Mouse (Mus musculus): ENCODE measurements around the gene Nucb1. TPM values are rescaled to one million over a fixed set of nuclear protein-coding genes. Genes with fewer than 3 reads are reported as not detected.
A peak's percentile ranks its signal among the peaks of the same experiment; 100 is the strongest.
"Not testable (repeated sequence)": the region's sequence is repeated elsewhere in the genome, so short reads cannot be mapped to it uniquely, and the experiment has no call there.

The Nucb1 gene
- total RNA-seq, 2 experiments from 2014 or later = 121 to 131 TPM

DNA sequence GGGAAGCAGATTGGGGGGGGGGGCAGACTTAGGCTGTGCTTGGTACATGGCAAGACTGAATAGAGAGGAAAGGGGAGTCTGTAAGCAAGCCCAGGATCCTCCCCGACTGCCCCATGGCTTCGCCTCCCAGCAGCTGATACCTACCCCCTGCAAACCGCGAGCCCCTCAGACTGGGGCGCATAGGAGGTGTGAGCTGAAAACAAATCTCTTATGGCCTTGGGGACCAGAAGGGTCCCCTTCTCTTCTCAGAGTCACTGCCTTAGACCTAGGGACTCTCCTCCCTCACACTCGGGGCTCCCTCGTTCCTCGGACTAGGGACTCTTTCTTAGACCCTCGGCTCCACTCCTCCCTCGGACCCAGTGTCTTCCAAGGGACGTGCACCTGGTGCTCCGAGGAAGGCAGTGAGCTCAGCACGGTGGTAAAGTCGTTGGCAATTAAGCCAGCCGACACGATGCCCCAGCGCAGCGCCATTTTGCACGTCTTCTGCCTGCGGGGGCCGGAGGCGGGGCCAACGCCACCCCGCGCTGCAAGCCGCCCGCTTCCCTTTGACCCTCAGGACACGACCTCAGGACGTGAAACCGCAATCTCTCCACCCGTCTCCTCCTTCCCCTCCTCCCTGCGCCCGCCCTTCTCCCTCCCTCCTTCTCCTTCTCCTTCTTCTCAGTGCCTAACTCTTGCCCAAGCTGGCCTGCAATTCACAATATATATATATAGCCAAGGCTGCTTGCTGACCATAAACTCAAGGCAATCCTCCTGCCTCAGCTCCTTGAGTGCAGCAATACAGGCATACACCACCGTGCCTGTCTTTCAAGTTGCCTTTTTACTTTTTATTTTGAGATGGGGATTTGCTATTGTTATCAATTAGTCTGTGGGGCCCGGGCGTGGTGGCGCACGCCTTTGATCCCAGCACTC is 21.7 kb downstream of the Nucb1 start, which contains the start of gene Dhdh:
Gene Dhdh (minus strand): TSS at position 513 of the 912 bp plus-strand sequence.
- peak; percentile 65 for DNase-seq

DNA sequence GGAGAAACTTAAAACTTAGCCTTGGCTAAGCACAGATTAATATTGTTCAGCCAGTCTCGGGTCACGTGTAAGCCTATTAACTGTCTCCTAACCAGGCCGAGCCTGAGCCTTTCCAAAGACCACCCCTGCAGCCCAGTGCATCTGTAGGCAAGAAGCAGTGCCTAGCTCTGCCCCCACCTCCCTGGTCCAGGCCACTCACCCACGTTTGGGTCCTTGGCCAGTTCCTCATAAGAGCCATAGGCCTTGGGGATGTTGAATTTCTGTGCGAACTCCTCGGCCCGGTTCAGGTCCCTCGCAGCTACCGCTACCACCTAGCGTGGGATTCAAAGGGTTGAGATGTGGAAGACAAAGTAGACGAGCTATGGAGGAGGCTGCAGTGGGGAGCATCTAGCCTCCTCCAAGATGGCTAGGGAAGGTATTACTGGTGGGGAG is 22.3 kb downstream of the Nucb1 start:
- DNase-seq = no peak

DNA sequence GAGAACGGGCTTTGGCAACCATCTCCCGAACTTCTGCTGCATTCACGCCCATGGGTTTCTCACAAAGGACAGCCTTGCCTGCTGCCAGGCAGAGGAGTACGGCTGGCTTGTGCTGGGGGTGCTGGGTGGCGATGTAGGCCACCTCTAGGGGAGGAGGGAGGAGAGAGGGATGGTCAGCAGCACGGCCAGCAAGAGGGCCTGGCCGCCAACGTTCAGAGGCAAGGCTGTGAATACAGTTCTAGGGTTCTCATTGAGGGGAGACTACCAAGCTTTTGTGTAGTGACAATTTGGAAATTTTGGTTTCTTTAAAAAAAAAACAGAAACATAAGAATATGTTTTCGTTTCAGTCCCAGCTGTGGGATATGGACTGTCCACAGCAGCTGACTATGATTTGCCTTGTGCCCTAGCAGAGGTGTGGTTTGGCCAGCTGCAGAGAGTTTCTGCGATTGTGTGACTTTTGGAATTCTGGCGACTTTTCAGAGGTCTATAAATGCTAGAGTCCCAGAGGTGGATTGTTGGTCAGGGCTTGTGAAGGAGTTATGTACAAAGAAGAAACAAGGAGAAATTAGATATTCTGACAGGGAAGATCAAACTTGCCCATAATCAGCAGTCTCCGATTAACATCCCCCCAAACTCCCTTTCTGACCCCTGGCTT is 23.3 kb downstream of the Nucb1 start, which contains the start of gene Gm45808:
Gene Gm45808 (minus strand): TSS at position 51 of the 655 bp plus-strand sequence.
- DNase-seq = no peak

DNA sequence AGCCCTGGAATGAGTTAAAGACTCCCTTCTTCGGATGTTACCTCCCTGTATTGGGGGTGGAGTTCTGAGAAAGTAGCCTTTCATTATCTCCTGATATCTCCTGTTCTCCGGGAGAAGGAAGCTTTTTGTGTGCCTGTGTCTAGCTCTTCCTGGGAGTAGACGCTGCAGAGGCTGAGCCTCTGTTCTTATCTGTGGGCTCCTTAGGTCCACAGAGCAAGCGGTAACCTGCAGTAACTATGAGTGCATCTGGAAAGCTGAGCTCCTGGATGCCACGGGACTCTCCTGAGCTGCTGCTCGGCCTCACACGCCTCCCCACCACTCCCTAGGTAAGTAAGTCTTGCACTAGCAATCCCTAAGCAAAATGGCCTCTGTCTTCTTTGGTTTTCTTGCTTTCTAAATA is 24.0 kb downstream of the Nucb1 start:
- DNase-seq = no peak

DNA sequence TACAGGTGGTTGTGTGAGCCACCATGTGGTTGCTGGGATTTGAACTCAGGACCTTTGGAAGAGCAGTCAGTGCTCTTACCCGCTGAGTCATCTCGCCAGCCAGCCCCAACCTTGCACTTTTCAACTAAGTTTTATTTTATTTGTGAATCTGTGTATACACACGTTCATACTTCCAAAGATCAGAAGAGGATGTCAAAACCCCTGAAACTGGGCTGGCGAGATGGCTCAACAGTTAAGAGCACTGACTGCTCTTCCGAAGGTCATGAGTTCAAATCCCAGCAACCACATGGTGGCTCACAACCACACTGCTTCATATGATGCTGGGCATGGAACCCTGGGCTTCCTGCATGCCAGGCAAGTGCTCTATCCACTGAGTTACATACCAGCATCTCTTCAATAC is 25.2 kb downstream of the Nucb1 start:
- DNase-seq = not testable (repeated sequence)

DNA sequence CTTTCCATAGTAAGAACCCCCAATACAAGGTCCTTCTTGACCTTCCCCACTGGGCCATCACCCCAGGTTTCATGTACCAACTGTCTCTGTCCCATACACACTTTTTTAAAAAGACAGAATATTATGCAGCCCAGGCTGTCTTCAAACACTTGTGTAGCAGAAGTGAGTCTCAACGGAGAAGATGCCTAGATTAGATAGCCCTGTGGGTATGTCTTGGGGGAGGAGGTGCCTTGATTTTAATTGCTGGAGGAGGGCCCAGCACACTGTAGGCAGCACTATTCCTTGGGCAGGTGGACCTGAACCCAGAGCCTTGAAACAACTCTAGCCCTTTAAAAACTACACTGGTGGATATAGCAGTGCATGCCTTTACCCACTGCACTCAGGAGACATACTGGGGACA is 28.0 kb downstream of the Nucb1 start:
- DNase-seq = no peak

DNA sequence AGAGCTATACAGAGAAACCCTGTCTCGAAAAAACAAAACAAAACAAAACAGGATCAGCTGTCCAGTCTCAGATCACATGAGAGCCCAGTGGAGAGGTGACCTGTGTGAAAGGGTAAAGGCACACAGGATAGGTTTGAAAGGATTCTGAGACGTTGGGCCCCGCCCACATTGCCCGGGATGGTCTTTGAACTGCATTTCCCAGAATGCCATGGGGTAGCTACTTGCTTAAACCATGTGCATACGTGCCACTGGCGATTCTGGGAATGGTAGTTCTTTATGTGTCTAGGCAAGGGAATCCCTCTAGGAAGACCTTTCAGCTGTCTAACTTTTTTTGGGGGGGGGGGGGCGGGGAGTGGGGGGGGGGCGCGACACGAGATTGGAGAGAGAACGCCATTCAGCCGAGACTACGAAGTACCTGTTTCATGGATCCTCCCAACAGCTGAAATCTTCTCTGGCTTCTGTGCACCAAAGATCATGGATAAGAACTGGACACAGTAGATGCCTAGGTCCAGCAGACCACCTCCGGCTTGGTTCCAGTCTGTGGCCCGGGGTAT is 28.8 kb downstream of the Nucb1 start, which contains the start of gene Tulp2:
Gene Tulp2 (plus strand): TSS at position 504 of the 554 bp plus-strand sequence.
- peak; percentile 67 for DNase-seq

DNA sequence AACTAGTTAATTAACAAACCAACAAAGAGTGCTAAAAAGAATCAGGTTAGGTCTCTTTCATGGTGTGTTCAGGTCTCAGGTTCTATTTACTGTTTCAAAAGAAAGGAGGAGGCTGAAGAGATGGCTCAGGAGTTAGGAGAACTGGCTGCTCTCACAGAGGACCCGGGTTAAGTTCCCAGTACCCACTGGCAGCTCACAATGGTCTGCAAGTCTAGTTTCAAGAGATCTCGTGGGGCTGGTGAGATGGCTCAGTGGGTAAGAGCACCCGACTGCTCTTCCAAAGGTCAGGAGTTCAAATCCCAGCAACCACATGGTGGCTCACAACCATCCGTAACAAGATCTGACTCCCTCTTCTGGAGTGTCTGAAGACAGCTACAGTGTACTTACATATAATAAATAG is 29.9 kb downstream of the Nucb1 start:
- DNase-seq = not testable (repeated sequence)

DNA sequence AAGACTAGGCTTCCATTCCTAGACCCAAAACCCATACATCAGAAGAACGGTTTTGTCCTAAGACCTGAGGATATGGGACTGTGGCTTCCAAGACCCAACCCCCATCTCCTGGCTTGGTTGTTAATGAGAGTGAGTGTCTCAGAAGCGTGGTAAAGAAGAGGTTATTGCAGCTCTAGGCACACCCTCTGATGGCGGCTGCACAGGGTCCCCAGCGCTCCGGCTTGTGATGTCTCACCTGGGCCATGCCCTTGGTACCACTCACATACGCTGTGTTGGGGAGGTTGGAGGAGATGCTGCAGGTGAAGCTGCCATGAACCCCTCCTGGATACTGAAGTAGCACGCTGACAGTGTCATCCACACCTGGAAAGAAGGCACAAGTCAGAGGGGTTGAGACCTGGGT is 31.4 kb downstream of the Nucb1 start:
- no peak for DNase-seq

DNA sequence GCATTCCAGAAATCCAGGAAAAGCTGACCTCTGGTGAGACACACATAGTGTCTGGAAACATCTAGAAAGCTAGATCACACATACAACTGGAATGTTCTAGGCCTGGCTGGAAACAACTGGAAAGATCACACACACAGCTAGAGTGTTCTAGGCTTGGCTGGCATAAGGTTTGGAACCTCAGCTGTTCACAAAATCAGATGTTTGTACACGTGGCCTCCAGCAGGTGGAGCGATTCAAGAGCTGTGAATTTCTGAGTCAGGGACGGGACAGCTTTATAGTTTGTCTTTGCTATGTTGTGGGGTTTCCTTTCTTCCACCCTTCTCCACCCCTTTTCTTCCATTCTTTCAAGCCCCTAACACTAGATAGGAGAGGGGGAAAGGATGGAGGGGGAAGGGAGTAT is 33.2 kb downstream of the Nucb1 start:
- peak; percentile 76 for DNase-seq

DNA sequence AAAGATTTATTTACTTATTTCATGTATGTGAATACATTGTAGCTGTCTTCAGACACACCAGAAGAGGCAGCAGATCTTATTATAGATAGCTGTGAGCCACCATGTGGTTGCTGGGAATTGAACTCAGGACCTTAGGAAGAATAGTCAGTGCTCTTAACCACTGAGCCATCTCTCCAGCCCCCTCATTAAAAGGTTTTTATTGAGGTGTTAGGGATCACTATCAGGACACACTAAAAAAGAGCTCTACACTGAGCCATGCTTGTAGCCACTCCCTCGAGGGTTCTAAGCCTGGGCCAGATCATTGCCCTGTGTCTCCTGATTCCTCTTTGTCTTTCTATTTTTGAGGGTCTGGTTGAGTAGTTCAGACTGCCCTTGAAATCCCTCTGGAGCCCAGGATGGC is 33.8 kb downstream of the Nucb1 start:
- DNase-seq = no peak

DNA sequence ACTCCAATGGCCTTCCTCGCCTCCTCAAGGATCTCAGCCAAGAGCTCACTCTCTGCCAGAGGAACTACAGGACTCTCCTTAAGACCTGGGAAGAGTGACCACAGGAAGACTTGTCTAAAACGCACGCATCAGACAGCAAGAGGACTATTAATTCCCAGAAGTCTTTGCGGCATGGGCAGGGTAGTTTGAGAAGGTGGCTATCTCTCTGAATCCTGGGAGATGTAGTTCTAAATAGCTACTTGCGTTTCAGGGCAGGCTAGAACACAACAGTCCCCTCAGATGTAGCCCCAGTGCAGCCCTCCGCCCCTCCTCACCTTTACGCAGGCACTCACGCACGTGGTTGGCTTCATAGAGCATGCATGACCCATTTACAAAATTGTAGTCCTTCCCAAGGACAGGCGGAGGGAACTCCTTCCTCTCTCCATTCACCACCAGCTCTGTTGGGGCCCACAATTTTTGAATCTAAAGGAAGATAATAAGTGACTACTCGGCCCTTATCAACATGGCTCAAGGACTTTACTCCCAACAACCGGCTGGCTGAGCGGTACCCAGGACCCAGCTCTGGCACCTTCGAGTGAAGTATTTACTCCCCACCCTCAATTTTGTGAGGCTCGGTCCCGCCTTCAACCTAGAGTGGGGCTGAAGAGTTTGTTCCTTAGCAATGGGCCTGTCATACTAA is 34.8 kb downstream of the Nucb1 start:
- DNase-seq = no peak

DNA sequence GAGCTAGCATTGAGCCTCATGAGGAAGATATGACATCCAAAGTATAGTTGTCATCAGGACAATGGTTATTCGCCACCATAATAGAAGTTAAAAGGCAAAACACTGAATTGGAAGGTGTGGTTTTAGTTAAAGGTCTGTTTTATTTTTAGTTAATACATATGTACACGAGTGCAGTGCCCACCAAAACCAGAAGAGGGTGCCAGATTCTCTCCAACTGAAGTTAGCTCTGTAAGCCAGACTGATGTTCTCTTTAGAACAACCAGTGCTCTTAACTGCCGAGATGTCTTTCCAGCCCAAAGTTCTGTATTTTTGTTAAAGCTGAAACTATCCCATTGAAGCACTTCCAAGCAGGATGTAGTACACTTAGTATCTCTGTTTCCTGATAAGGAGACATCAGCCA is 39.3 kb downstream of the Nucb1 start:
- DNase-seq = peak; percentile 81

DNA sequence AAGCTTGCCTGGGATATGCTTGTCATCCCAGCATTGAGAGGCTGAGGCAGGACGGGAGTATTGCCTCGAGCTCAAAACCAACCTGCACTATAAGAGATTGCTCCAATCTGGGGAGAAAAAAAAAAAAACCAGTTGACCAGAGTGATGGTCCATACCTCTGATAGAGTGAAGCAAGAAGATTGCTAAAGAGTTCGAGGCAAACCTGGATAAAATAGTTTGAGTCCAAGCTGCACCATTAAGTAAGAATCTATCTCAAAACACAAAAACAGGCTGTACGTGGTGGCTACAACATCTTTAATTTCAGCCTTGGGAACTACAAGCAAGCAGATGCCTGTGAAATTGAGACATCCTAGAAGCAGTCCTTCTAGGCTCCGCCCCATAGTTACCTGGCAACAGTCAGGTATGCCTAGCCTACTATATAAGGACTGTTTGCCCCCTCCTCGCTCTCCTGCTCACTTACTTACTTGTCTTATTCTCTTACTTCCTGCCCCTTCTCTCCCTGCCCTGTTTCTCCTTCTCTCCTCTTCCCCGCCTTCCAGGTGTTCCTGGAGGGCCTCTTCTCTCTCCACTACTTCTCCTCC is 43.0 kb downstream of the Nucb1 start:
- no peak for DNase-seq

DNA sequence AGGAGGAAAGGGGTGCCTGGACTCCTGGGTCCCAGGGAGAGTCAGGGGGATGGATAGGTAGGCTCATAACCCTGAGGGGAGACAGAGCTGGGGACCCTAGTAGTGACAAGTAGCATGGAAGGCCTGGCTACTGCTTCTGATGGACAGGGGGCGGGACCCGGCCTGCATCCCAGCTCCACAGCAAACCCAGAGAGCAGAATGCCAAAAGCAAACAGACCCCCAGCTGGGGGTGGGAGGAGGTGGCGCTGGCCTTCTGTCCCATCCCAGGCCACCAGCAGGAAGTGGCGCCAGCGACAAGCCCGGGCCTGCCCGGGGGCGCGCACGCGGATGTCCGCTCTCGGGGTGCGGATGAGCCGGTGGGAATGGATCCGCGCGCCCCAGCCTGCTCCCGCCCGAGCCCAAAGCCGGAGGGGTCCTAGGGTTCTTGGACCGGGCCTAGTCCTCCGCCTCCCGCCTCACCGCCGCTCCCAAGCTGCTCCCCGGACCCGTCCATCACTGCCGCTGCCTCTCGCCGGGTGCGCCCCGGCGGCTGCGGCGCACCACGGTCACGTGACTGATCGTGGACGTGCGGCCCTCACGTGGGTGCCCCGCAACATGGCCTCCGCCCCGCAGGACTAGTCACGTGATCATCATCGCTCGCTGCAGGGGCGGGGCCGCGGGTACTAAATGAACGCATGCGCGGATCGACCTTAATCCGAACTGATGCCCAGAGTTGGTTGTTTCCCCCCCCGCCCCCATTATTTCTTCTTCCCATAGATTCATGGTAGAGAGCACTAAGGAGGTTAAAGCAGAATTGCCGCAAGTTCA is 43.7 kb downstream of the Nucb1 start, which contains the start of gene Bax:
Gene Bax (minus strand): TSS at position 616 of the 807 bp plus-strand sequence.
- peak; percentile 96 for DNase-seq

DNA sequence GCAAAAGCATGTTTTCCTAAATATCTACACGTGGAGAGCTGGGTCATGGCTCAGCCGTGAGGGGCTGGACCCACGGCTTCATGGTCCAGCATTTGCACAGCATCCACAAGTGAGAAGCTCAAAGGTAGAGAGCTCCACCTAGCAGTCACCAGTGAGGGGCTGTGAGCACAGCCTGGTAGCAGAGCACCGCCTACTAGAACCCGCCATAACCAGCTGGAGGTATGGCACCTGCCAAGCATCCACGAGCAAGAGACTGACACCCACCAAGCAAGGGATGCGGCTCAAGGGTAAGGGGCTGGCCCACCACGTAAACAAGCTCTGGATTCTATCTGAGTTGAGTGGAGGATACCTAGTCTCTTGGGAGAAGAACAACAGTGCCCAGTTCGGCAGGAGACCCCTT is 44.7 kb downstream of the Nucb1 start:
- no peak for DNase-seq

DNA sequence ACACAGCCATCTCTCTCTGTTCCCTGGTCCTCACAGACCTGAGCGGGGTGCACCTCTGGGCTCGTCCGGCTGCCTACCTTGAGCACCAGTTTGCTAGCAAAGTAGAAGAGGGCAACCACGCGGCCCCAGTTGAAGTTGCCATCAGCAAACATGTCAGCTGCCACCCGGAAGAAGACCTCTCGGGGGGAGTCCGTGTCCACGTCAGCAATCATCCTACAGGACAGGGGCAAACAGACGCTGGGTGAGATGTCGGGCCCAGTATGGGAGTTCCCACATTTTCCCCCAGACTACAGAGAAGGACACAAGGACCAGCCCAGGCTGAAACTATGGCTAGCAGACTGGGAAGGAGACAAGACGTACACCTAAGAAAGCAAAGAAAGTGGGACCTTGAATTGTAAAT is 45.1 kb downstream of the Nucb1 start:
- no peak for DNase-seq

DNA sequence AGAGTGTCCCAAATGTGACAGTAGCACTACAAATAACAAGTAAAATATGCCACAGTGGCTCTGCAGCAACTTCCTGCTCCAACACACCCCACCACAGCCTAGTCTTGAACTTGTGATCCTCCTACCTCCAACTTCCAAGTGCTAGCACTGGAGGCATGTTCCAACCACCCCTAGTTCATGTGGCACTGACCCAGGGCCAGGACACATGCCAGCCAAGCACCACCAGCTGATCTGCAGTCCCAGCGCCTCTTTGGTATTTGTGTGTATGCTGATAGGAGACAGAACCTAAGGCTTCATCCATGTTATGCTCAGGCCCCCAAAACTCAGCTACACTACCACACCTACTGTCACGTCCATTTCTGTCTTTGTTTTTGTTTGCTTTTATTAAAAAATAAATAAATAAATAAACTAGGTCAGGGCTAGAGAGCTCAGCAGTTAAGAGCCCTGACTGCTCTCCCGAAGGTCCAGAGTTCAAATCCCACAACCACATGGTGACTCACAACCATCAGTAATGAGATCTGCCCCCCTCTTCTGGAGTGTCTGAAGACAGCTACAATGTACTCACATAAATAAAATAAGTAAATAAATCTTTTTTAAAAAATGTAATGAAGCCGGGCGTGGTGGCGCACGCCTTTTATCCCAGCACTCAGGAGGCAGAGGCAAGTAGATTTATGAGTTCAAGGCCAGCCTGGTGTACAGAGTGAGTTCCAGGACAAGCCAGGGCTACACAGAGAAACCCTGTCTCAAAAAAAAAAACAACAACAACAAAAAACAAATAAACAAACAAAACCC is 46.0 kb downstream of the Nucb1 start:
- no peak for DNase-seq

DNA sequence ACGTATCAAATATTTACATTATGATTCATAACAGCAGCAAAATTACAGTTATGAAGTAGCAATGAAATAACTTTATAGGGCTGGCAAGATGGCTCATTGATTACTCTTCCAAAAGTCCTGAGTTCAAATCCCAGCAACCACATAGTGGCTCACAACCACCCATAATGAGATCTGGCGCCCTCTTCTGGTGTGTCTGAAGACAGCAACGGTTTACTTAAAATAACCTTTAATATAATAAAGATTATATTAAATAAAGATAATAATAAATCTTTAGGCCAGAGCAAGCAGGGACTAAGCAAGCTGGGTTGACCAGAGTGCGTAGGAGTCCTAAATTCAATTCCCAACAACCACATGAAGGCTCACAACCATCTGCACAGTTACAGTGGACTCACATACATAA is 47.3 kb downstream of the Nucb1 start:
- not testable (repeated sequence) for DNase-seq

DNA sequence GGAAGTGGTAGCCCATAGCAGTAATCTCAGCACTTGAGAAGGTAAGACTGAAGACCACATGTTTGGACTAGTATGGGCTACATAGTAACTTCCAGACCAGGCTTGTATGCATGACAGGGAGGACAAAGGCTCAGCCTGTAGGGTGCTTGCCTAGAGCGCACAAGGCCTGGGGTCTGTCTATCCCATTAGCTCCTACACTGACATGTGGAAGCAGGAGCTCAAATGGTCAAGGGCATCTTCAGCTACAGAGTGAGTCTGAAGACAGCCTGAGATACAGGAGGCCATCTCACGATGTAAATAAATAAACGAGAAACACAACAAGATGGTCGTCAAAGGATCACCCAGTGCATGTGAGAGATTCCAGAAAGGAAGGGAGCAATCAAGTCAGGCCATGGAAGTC is 47.9 kb downstream of the Nucb1 start:
- DNase-seq = no peak
